Comparison of ENCODE assay signal across 19 mouse cellular contexts in genomic region chr4:89679195-89679594, GRCm38 (mm10). TPM values are rescaled to one million over a fixed set of nuclear protein-coding genes. Genes with fewer than 3 reads are reported as not detected.
A peak's percentile ranks its signal among the peaks of the same experiment; 100 is the strongest.
DNase-seq lines count a peak whose midpoint lies in the region; ATAC-seq and TF ChIP-seq lines count a peak whose summit lies in the region.
"Had no signal": no experiment of that assay in that cellular context is flagged by ENCODE, and none has a peak within 500 bp of the region (broad histone marks: within the 10 kb centered on the region; RNA-seq: fewer than 3 reads in every experiment).

Dmrta1 (plus strand) TSS chr4:89679436.

- H3K27me3 ChIP-seq in embryonic facial prominence, embryonic 12.5 days, result no peaks in the 10 kb centered on the region
- H3K27me3 ChIP-seq in embryonic facial prominence, embryonic 10.5 days (replicated peaks; ENCODE audit: low read depth, poor library complexity, severe bottlenecking), result no peaks in the 10 kb centered on the region
- H3K27me3 ChIP-seq in forebrain, embryonic 12.5 days, result no peaks in the 10 kb centered on the region
- no peaks in the 10 kb centered on the region for H3K27me3 ChIP-seq in midbrain, embryonic 13.5 days
- H3K27me3 ChIP-seq: kidney, embryonic 15.5 days; liver, embryonic 13.5 days had no signal

- H3K9ac ChIP-seq in embryonic facial prominence, embryonic 12.5 days, result no peak within 1 kb of the TSS
- H3K9ac ChIP-seq in forebrain, embryonic 12.5 days, result no peak within 1 kb of the TSS
- no peak within 1 kb of the TSS for H3K9ac ChIP-seq in midbrain, embryonic 13.5 days (replicated peaks)
- H3K9ac ChIP-seq: kidney, embryonic 15.5 days; liver, embryonic 13.5 days; lung, embryonic 14.5 days had no signal

- H3K4me2 ChIP-seq in embryonic facial prominence, embryonic 12.5 days (replicated peaks), result no peak within 1 kb of the TSS
- H3K4me2 ChIP-seq in forebrain, embryonic 12.5 days, result no peak within 1 kb of the TSS
- no peak within 1 kb of the TSS for H3K4me2 ChIP-seq in midbrain, embryonic 13.5 days (replicated peaks)
- H3K4me2 ChIP-seq: heart, embryonic 11.5 days; kidney, embryonic 15.5 days; liver, embryonic 13.5 days; lung, embryonic 14.5 days had no signal

- H3K4me3 ChIP-seq in embryonic facial prominence, embryonic 12.5 days, result no peak within 1 kb of the TSS
- H3K4me3 ChIP-seq in embryonic facial prominence, embryonic 10.5 days, result no peak within 1 kb of the TSS
- H3K4me3 ChIP-seq in forebrain, embryonic 12.5 days (replicated peaks), result no peak within 1 kb of the TSS
- H3K4me3 ChIP-seq in midbrain, embryonic 13.5 days (replicated peaks), result no peak within 1 kb of the TSS
- H3K4me3 ChIP-seq: kidney, embryonic 15.5 days; liver, embryonic 13.5 days had no signal

- no peak for ATAC-seq in embryonic facial prominence, embryonic 12.5 days (ENCODE audit: insufficient number of reproducible peaks, insufficient read depth, low FRiP score, low TSS enrichment)
- ATAC-seq in forebrain, embryonic 12.5 days (ENCODE audit: low FRiP score), result peak; percentile 47; the same call in 1 of the 2 replicates
- ATAC-seq in midbrain, embryonic 13.5 days, result 0 out of 2 replicates have a peak, but pooled peaks have one; percentile 53
- ATAC-seq: CD4-positive, CD25-positive, alpha-beta regulatory T cell, adult 4 months; hindbrain, embryonic 16.5 days; intestine, postnatal 0 days had no signal

- no peaks in the 10 kb centered on the region for H3K4me1 ChIP-seq in embryonic facial prominence, embryonic 12.5 days
- peaks cover 7% of the 10 kb centered on the region; the same call in 1 of the 2 replicates for H3K4me1 ChIP-seq in embryonic facial prominence, embryonic 10.5 days
- H3K4me1 ChIP-seq in forebrain, embryonic 12.5 days, result peaks cover 20% of the 10 kb centered on the region
- peaks cover 11% of the 10 kb centered on the region for H3K4me1 ChIP-seq in midbrain, embryonic 13.5 days (replicated peaks)
- H3K4me1 ChIP-seq: kidney, embryonic 15.5 days; liver, embryonic 13.5 days had no signal

- H3K36me3 ChIP-seq in embryonic facial prominence, embryonic 12.5 days, result no peaks in the 10 kb centered on the region
- no peaks in the 10 kb centered on the region for H3K36me3 ChIP-seq in embryonic facial prominence, embryonic 10.5 days (replicated peaks)
- no peaks in the 10 kb centered on the region for H3K36me3 ChIP-seq in forebrain, embryonic 12.5 days (replicated peaks)
- no peaks in the 10 kb centered on the region for H3K36me3 ChIP-seq in midbrain, embryonic 13.5 days
- H3K36me3 ChIP-seq: kidney, embryonic 15.5 days; liver, embryonic 13.5 days had no signal

- TF ChIP-seq CTCF in brain, embryonic 14.5 days (IDR thresholded peaks at IDR 0.05; ENCODE audit: borderline replicate concordance, extremely low read depth, insufficient read depth, insufficient read length), result no peak

- TF ChIP-seq POLR2A in brain, embryonic 14.5 days (IDR thresholded peaks at IDR 0.05; ENCODE audit: borderline replicate concordance, extremely low read depth, insufficient read depth, insufficient read length, poor library complexity, severe bottlenecking), result no peak

- H3K27ac ChIP-seq in embryonic facial prominence, embryonic 12.5 days, result 0 out of 2 replicates have a peak within 1 kb of the TSS, but pooled peaks have one; percentile 23
- no peak within 1 kb of the TSS for H3K27ac ChIP-seq in embryonic facial prominence, embryonic 10.5 days (replicated peaks)
- peak within 1 kb of the TSS; percentile 42 for H3K27ac ChIP-seq in forebrain, embryonic 12.5 days
- H3K27ac ChIP-seq in midbrain, embryonic 13.5 days, result no peak within 1 kb of the TSS; the same call in 1 of the 2 replicates
- H3K27ac ChIP-seq: kidney, embryonic 15.5 days; liver, embryonic 13.5 days had no signal

- no peak for DNase-seq in embryonic facial prominence, embryonic 10.5 days (ENCODE audit: low spot score)
- peak; percentile 77 for DNase-seq in brain, embryonic 14.5 days (ENCODE audit: low read depth)
- no peak for DNase-seq in cerebellum, adult 11 months
- DNase-seq in kidney, postnatal 10 days, result no peak
- DNase-seq: adrenal gland, postnatal 36 days; cerebellum, adult 11-12 months; layer of hippocampus, adult 9-11 months; liver, embryonic 13.5 days had no signal

- H3K9me3 ChIP-seq in embryonic facial prominence, embryonic 12.5 days, result no peaks in the 10 kb centered on the region
- H3K9me3 ChIP-seq in embryonic facial prominence, embryonic 10.5 days, result no peaks in the 10 kb centered on the region
- no peaks in the 10 kb centered on the region for H3K9me3 ChIP-seq in forebrain, embryonic 12.5 days
- H3K9me3 ChIP-seq in midbrain, embryonic 13.5 days, result no peaks in the 10 kb centered on the region
- H3K9me3 ChIP-seq: kidney, embryonic 15.5 days; liver, embryonic 13.5 days had no signal

- 48% methylated on average over 5 of the region's 5 CpGs for WGBS in embryonic facial prominence, embryonic 12.5 days
- WGBS in embryonic facial prominence, embryonic 10.5 days, result 49% methylated on average over 5 of the region's 5 CpGs
- WGBS in forebrain, embryonic 12.5 days, result 36% methylated on average over 5 of the region's 5 CpGs
- 42% methylated on average over 5 of the region's 5 CpGs for WGBS in midbrain, embryonic 13.5 days

RNA-seq across cellular contexts. Expression of gene Dmrta1, which starts in this region (rescaled TPM):
- 0.68 and 0.92 TPM in 2 replicates for polyA plus RNA-seq in embryonic facial prominence, embryonic 12.5 days (2016; fragmentation: Nextera tagmentation; extraction: Ambion mirVana)
- 0.66 and 1.1 TPM in 2 replicates for polyA plus RNA-seq in embryonic facial prominence, embryonic 10.5 days (2016; fragmentation: Nextera tagmentation; extraction: Ambion mirVana)
- polyA plus RNA-seq in brain, embryonic 14.5 days (2012; rRNA removed), result 1.1 and 1.3 TPM in 2 replicates
- polyA plus RNA-seq in forebrain, embryonic 12.5 days (2016; fragmentation: Nextera tagmentation; extraction: Ambion mirVana), result 8.4 and 11.1 TPM in 2 replicates
- 0.48 and 0.69 TPM in 2 replicates for polyA plus RNA-seq in midbrain, embryonic 13.5 days (2015; fragmentation: Nextera tagmentation; extraction: Ambion mirVana)
- polyA plus RNA-seq: CD4-positive, CD25-positive, alpha-beta regulatory T cell, adult 4 months; intestine, postnatal 0 days; large intestine, adult 2 months; liver, embryonic 13.5 days; lung, embryonic 14.5 days; small intestine, adult 2 months had no signal

Comparison
In these comparisons a context has a peak if more than half of its experiments do, and no peak if none do; other contexts are left out.
1. H3K27ac ChIP-seq: peak in embryonic facial prominence, embryonic 12.5 days (single experiment) and forebrain, embryonic 12.5 days (single experiment); none in embryonic facial prominence, embryonic 10.5 days (single experiment) and midbrain, embryonic 13.5 days (single experiment).
2. Peak in ATAC-seq in midbrain, embryonic 13.5 days; RNA of the gene not detected or under 1 TPM.